Mouse (Mus musculus): ENCODE measurements around the gene 4931417E11Rik.

Gene 4931417E11Rik

DNA sequence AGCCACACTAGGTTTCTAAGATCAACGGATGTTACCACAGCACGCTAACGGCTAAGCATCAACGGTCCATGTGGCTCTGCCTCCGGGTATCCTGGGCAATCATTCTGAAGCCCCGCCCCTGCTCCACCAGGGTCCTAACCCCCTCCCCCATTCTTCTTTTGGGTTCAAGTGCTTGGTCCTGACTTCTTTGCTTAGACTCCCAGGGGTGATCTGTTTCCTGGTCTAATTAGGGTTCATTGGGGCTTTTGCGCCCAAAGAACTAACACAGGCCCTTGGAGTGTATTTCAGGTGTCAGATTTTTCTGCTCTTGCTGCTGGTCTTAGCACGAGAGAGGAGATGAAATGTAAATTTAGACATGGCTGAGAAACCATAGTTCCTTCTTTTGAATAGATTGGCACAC lies at the start of gene 4931417E11Rik:
Gene 4931417E11Rik (minus strand): TSS at position 101 of the 400 bp plus-strand sequence.
- DNase-seq (ENCODE audit: low spot score) = no peak

DNA sequence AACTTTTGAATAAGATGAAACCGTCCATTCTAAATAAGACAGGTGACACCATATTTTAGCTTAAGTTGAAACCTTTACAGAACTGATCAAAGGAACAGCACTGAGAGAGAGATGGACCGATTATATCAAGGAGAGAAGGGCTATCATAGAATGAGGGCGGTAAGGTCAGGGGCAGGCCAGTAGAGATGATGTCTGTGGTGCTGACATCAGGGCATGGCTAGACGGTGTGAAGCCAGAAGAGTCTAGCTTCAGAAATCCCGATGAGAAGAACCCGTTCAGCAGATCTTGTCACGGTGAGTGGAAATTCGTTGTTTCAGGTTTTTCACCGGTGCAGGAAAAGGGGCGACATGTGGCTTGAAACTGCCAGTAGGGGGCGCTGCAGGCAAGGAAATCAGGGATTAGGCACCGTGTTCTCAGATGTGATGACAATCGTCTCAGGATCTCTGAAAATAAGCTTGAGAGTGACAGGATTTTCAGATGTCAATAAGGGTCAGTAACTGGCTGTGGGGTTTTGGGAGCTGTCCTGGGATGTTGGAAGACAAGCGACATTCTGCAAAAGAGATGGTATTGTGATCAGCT lies 48.4 kb upstream of the 4931417E11Rik start:
- DNase-seq (ENCODE audit: low spot score) = no peak

DNA sequence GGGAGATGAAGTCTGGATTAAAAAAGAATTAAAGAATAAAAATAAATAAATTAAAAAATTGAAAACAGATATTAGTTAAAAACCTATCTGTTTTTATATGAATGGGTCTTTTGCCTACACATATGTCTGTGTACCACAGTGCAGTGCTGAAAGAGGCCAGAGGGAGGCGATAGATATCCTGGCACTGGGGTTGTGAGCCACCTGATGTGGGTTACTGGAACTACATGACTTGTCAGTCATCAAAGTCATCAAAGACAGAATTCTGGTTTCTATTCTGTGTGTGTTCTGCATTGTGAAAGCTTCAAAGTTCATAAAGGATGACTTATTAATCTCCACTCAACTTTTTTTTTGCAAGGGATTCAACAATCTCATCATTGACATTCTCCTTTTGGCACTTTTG lies 43.4 kb upstream of the 4931417E11Rik start:
- no peak for DNase-seq (ENCODE audit: low spot score)

DNA sequence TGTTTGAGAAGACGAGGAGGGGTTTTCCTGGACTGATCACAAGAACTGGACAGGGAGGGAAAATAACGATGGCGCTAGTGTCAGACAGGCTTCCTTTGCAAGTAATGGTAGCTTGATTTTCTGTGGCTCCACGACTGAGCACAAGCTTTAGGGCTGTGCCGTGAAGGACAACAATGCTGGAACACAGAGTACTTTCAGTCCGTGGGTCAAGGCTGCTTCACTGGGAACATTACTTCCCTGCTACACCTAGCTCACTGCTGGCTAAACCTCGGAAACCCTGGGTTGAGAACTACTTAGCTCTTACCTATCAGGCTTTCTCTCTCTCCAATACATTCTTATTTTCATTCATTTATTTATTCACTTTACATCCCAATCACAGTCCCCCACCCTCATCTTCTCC lies 30.2 kb upstream of the 4931417E11Rik start:
- DNase-seq (ENCODE audit: low spot score) = no peak

DNA sequence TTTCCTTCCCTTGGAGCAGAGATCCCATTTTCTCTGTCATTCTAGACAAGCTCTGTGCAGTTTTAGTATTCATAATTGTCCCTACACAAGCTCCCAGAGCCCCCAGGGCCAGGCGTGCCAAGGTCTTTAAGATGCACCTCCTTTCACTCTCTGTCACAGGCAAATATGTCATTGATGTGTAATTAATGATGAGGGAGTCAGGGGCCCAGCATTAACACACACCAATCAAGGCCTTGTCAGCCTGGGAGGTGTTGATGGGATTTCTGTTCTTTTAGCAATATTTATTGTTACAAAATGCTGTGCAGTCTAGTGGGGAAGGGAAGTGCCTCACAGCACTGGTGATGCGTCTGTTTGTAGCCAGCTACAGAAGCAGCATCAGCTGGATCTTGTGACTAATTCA lies 27.9 kb upstream of the 4931417E11Rik start:
- no peak for DNase-seq (ENCODE audit: low spot score)

DNA sequence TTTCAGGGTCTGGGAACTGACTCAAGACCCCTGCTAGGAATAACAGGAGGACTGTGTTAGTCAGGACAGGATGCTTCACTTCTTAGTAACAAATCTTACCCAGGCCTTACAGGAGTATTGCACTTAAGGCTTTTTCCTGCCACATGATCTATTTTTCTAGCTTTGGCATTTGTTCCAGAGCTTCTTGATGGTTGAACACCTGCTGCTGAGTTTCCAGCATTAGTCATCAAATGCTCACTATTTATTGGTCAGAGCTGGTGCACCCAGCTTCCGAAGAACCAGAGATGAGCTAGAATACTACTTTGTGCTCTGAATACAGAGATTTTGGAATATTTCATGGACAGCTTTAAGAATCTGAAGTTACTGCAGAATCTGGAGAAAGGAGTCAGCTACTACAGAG lies 21.1 kb upstream of the 4931417E11Rik start:
- no peak for DNase-seq (ENCODE audit: low spot score)

DNA sequence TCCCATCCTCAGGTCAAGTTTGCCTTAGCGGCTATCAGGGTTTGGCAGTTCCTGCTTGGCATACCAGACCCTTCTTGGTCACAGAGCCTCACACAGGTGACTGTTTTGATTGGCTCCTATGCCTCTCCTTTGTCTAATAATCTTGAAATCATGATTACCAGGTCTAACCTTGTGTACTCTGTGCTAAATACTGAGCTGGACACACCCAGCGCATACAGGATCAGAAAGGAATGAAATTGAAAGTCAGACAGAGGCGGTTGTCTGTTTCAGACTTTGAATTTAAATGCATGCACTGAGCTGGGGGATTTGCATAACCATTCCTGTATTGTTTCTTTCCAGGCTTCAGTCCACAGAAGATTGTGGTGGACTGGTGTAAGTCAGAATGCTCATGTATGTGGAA lies 16.1 kb upstream of the 4931417E11Rik start:
- DNase-seq (ENCODE audit: low spot score) = no peak

DNA sequence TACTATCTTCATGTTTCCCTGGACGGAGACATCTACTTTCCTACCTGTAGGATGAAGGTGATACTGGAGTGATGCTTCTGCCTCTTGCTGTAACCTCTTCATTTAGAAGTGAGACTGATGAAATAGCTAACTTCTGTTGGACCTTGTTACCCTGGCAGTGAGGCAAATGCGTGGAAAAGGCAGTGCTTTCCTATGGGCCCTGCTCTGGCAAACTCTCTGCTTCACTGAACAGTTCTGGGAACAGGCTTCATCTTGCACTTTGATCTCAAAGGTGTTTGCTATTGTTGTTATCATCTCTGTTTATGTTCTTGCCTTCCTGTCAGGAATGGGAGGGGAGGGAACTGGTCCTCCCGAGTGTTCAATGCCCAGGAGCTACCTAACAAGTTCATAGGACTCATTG lies 3.4 kb downstream of the 4931417E11Rik start:
- DNase-seq (ENCODE audit: low spot score) = no peak

DNA sequence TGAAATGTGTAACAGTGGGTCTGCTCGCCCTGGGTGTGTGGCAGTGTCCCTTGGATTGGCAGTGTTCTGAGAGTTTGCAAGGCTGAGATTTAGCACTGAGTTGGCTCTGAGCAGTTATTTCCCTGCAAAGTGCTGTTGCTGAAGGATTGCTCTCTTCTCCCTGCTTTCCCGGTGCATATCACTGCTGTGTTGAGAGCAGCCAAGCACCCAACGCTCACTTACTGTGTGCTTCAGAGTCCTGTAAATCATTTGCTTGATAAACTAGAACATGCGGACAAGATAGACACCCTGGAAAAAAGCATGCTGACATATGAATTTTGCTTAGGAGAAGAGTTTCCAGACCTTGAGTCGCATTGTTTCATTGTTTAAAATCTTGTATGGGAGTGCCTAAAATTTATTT lies 6.9 kb downstream of the 4931417E11Rik start:
- DNase-seq (ENCODE audit: low spot score) = no peak

DNA sequence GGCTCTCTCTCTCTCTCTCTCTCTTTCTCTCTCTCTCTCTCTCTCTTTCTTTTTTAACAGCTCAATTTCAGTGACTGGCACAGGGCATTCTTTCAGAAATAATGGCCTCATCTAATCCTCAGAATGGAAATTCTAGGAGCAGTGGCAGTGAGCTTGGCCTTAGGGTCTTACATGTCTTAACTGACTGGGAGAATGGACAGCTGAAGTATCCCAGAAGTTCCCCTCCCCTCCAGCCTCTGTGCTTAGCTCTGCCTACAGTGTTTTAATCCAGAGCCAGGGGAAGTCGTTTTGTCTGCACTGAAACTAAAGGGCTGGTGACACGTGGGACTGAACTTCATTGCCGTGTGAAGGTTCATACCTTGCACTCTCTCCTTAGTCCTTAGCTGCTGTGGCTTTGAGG lies 35.6 kb downstream of the 4931417E11Rik start:
- DNase-seq (ENCODE audit: low spot score) = no peak

DNA sequence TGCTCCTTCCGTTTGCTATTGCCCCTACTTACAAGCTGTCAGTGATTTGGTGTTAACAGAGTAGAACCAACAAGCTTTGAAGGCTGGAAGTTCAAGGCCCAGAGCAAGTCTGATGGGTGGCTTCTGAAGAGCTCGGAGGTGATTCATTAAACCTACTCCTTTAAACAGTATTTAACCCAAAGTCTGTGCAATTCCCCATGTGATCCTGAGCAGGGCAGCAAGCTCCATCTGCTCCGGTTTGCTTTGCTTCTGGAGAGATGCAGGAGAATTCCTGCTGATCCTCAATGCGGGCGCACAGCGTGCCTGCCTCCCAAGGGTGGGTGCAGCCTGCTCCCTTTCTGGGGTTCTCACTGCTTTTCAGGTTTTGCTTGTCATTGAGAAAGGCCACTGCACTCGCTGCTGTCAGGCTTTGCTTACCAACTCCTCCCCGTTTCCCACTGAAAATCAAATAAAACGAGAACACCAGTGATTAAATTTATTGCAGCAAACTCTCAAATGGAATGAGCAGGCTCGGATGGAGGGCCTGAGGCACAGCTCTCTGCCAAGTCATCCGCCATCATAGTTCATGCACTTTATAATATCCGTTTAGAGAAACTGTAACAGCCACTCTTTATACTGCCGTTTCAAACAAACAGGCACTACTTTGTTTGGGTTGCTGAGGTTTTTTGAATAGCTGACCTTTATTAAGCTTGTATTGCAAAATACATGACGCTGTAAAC lies 40.7 kb downstream of the 4931417E11Rik start:
- DNase-seq (ENCODE audit: low spot score) = no peak

DNA sequence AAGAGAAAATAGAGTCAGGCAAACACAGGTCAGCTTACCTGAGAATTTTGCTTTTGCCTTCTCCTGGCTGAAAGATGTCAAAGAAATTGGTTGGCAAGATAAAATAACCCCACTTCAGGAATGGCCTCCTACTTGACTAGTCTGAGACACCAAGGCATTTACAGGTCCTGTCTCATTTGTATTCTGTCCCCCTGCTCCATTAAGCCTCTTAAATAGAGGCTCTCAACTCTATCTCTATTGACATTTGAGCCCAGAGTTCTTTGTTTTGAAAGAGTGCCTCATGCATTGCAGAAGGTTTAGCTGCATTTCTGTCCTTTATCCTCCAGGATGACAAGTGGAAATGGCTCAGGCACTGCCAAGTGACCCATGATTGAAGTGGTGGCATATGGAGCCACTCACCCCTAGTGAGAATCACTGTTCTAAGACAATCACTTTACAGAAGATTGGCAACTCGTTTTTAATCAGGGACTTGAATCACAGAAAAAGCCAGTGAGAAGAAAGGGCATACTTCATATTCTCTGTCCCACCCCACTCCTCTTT lies 42.1 kb downstream of the 4931417E11Rik start:
- no peak for DNase-seq (ENCODE audit: low spot score)
